In genomic region chr12:95744307-95744706, GRCm38 (mm10) we compare ENCODE assay signal across 13 mouse cellular contexts. TPM values are rescaled to one million over a fixed set of nuclear protein-coding genes. Genes with fewer than 3 reads are reported as not detected.
DNase-seq lines count a peak whose midpoint lies in the region; ATAC-seq lines count a peak whose summit lies in the region.
"Had no signal": no experiment of that assay in that cellular context is flagged by ENCODE, and none has a peak within 500 bp of the region (broad histone marks: within the 10 kb centered on the region; RNA-seq: fewer than 3 reads in every experiment).

No protein-coding gene starts in this region.

- H3K27me3 ChIP-seq in forebrain, embryonic 12.5 days, result no peaks in the 10 kb centered on the region
- H3K27me3 ChIP-seq in forebrain, embryonic 11.5 days (ENCODE audit: control insufficient read depth, insufficient read depth, low read length), result no peaks in the 10 kb centered on the region
- no peaks in the 10 kb centered on the region for H3K27me3 ChIP-seq in kidney, embryonic 14.5 days (ENCODE audit: control insufficient read depth, insufficient read depth, low read length)
- H3K27me3 ChIP-seq in neural tube, embryonic 14.5 days (ENCODE audit: control insufficient read depth, insufficient read depth, low read length), result no peaks in the 10 kb centered on the region

- DNase-seq in forebrain, embryonic 11.5 days (ENCODE audit: low spot score), result no peak
- no peak for DNase-seq in kidney, adult 9 months
- DNase-seq in right cerebral cortex, postnatal 14 days, result peak; percentile 25
- no peak for DNase-seq in right cerebral cortex, adult 18-20 months
- DNase-seq in gastrocnemius, adult 18-20 months (ENCODE audit: low spot score), result no peak
- DNase-seq: cerebellum, postnatal 14 days; kidney, adult 8-10 months; thymus, adult 18-20 months had no signal

- H3K9ac ChIP-seq in forebrain, embryonic 12.5 days, result no peak overlapping the region
- no peak overlapping the region for H3K9ac ChIP-seq in forebrain, embryonic 11.5 days (ENCODE audit: low read length)
- 0 out of 2 replicates have a peak overlapping the region, but pooled peaks have one; percentile 9 for H3K9ac ChIP-seq in kidney, embryonic 14.5 days (ENCODE audit: low read depth, low read length)
- no peak overlapping the region for H3K9ac ChIP-seq in neural tube, embryonic 14.5 days (replicated peaks; ENCODE audit: low read depth, low read length)
- H3K9ac ChIP-seq: liver, embryonic 14.5 days had no signal

- H3K4me1 ChIP-seq in forebrain, embryonic 12.5 days, result peaks cover 4% of the 10 kb centered on the region; the same call in 1 of the 2 replicates
- H3K4me1 ChIP-seq in forebrain, embryonic 11.5 days (replicated peaks; ENCODE audit: control insufficient read depth, insufficient read depth, low read length), result no peaks in the 10 kb centered on the region
- 0 out of 2 replicates have a peak, but pooled peaks cover 6% of the 10 kb centered on the region for H3K4me1 ChIP-seq in kidney, embryonic 14.5 days (ENCODE audit: control insufficient read depth, insufficient read depth, low read length)
- H3K4me1 ChIP-seq in neural tube, embryonic 14.5 days (ENCODE audit: control insufficient read depth, insufficient read depth, low read length), result 0 out of 2 replicates have a peak, but pooled peaks cover 4% of the 10 kb centered on the region

- H3K27ac ChIP-seq in forebrain, embryonic 12.5 days, result peak overlapping the region; percentile 50; the same call in 1 of the 2 replicates
- H3K27ac ChIP-seq in forebrain, embryonic 11.5 days (ENCODE audit: low read depth, low read length), result no peak overlapping the region
- H3K27ac ChIP-seq in kidney, embryonic 14.5 days (ENCODE audit: low read depth, low read length), result no peak overlapping the region
- H3K27ac ChIP-seq in neural tube, embryonic 14.5 days (ENCODE audit: low read depth, low read length), result 0 out of 2 replicates have a peak overlapping the region, but pooled peaks have one; percentile 22
- H3K27ac ChIP-seq: liver, embryonic 14.5 days had no signal

- H3K4me3 ChIP-seq in forebrain, embryonic 12.5 days (replicated peaks), result no peak overlapping the region
- no peak overlapping the region for H3K4me3 ChIP-seq in forebrain, embryonic 11.5 days (ENCODE audit: low read depth, low read length)
- no peak overlapping the region for H3K4me3 ChIP-seq in kidney, embryonic 14.5 days (ENCODE audit: low read length)
- H3K4me3 ChIP-seq in neural tube, embryonic 14.5 days (ENCODE audit: low read depth, low read length), result no peak overlapping the region

- no peaks in the 10 kb centered on the region for H3K9me3 ChIP-seq in forebrain, embryonic 12.5 days
- no peaks in the 10 kb centered on the region for H3K9me3 ChIP-seq in forebrain, embryonic 11.5 days (ENCODE audit: control insufficient read depth, low read length)
- no peaks in the 10 kb centered on the region for H3K9me3 ChIP-seq in kidney, embryonic 14.5 days (ENCODE audit: control insufficient read depth, low read length)
- H3K9me3 ChIP-seq in neural tube, embryonic 14.5 days (ENCODE audit: control insufficient read depth, low read length), result no peaks in the 10 kb centered on the region

- ATAC-seq in forebrain, embryonic 12.5 days (ENCODE audit: low FRiP score), result no peak
- no peak for ATAC-seq in forebrain, embryonic 11.5 days (replicated peaks; ENCODE audit: low FRiP score)
- ATAC-seq in kidney, embryonic 14.5 days (ENCODE audit: low FRiP score, low TSS enrichment), result peak; percentile 77
- peak; percentile 72 for ATAC-seq in neural tube, embryonic 14.5 days (ENCODE audit: low read depth)

- H3K4me2 ChIP-seq in forebrain, embryonic 12.5 days, result no peak overlapping the region
- no peak overlapping the region for H3K4me2 ChIP-seq in forebrain, embryonic 11.5 days (ENCODE audit: low read depth, low read length, severe bottlenecking)
- no peak overlapping the region for H3K4me2 ChIP-seq in kidney, embryonic 14.5 days (replicated peaks; ENCODE audit: low read depth, low read length)
- no peak overlapping the region for H3K4me2 ChIP-seq in neural tube, embryonic 14.5 days (ENCODE audit: low read depth, low read length)

- 73% methylated on average over 4 of the region's 4 CpGs for WGBS in forebrain, embryonic 12.5 days
- 66% methylated on average over 4 of the region's 4 CpGs for whole genome bisulfite sequencing in forebrain, embryonic 11.5 days
- 38% methylated on average over 4 of the region's 4 CpGs for WGBS in kidney, embryonic 14.5 days
- WGBS in neural tube, embryonic 14.5 days, result 44% methylated on average over 4 of the region's 4 CpGs

- no peaks in the 10 kb centered on the region for H3K36me3 ChIP-seq in forebrain, embryonic 12.5 days (replicated peaks)
- no peaks in the 10 kb centered on the region for H3K36me3 ChIP-seq in forebrain, embryonic 11.5 days (ENCODE audit: control insufficient read depth, insufficient read depth, low read length)
- no peaks in the 10 kb centered on the region for H3K36me3 ChIP-seq in kidney, embryonic 14.5 days (ENCODE audit: control insufficient read depth, insufficient read depth, low read length)
- H3K36me3 ChIP-seq in neural tube, embryonic 14.5 days (ENCODE audit: control insufficient read depth, insufficient read depth, low read length), result no peaks in the 10 kb centered on the region
- H3K36me3 ChIP-seq: G1E had no signal

RNA-seq across cellular contexts. Expression of gene Flrt2, which starts 52.3 kb away (rescaled TPM):
- 26.0 and 29.6 TPM in 2 replicates for polyA plus RNA-seq in forebrain, embryonic 12.5 days (2016; fragmentation: Nextera tagmentation; extraction: Ambion mirVana)
- 17.1 and 19.3 TPM in 2 replicates for polyA plus RNA-seq in forebrain, embryonic 11.5 days (2014; fragmentation: Nextera tagmentation; extraction: Ambion mirVana)
- polyA plus RNA-seq in kidney, embryonic 14.5 days (2014; fragmentation: Nextera tagmentation; extraction: Ambion mirVana), result 32.2 and 45.3 TPM in 2 replicates
- polyA plus RNA-seq in neural tube, embryonic 14.5 days (2014; fragmentation: Nextera tagmentation; extraction: Ambion mirVana), result 30.1 and 36.7 TPM in 2 replicates
- total RNA-seq in gastrocnemius, adult 18-20 months (2021), result 1 to 10 TPM; 3.8 to 8.2 TPM
- polyA plus RNA-seq: G1E had no signal

Comparison
In these comparisons a context has a peak if more than half of its experiments do, and no peak if none do; other contexts are left out.
1. H3K27ac ChIP-seq: peak in forebrain, embryonic 12.5 days (single experiment) and neural tube, embryonic 14.5 days (single experiment); none in forebrain, embryonic 11.5 days (single experiment) and kidney, embryonic 14.5 days (single experiment).
2. ATAC-seq: peak in kidney, embryonic 14.5 days (single experiment) and neural tube, embryonic 14.5 days (single experiment); none in forebrain, embryonic 12.5 days (single experiment) and forebrain, embryonic 11.5 days (single experiment).